Mouse (Mus musculus) bone marrow macrophage, adult 2 months (primary cell): ENCODE measurements around the gene Slc22a12.

Experiments used
- CTCF ChIP-seq: IDR thresholded peaks from 2 replicates; pipeline ENCODE4 v1.5.1; 2012; ENCODE audit warnings: low read depth, mild to moderate bottlenecking, low read length, moderate library complexity
- POLR2A ChIP-seq: IDR thresholded peaks from 2 replicates; pipeline ENCODE4 v1.6.1; 2012; ENCODE audit warnings: mild to moderate bottlenecking, low read depth, low read length, borderline replicate concordance

DNA sequence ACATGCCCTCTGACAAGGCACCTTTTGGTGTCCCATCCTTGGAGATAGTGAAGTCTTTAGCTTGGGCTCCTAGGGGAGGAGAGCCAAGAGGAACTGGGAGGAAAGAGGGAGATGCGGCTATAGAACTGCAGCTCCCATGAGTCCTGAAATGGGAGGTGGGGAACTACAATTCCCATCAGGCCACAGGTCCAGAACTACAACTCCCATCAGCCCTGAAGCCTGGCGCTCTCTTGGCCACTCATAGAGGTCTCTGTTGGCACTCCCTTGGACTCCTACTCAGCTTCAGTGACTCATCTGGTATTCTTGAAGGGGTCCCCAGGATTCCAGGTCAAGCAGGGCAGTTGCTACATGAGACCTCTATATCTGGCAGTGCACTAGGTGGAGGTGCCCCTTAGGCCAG is 23.3 kb downstream of the Slc22a12 start:
- TF ChIP-seq CTCF = no peak
- no peak for TF ChIP-seq POLR2A
